Mouse (Mus musculus) c-Kit-positive CD71-positive TER-119-positive erythroid progenitor cells, embryonic 14.5 days (primary cell): Measurements from ENCODE around the gene Olfr1299.

Source experiments
- DNase-seq: peaks from one replicate; pipeline ENCODE4 v3.0.0-alpha.2; 2013; ENCODE audit warnings: low spot score

Olfr1299 gene

DNA sequence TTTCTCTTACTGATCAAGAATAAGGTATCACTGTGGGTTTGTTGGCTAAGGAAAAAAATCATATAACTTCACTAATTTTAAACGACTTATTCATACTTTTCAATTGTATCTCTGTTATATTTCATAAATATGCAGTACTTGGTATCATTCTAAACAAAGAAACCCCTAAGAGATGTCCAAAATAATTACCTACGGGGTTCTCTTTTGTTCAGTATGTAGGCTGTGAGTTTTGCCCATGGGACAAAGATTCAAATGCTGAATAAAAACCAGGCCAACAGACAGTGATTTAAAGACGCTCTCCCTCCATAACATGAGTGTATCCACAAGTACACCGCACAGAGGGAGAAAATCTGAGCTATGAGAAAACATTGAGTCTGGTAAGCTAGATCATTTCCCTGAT is at the start of gene Olfr1299:
TSS of gene Olfr1299 (plus strand) at position 301 of the 400 bp plus-strand sequence.
- no peak for DNase-seq

DNA sequence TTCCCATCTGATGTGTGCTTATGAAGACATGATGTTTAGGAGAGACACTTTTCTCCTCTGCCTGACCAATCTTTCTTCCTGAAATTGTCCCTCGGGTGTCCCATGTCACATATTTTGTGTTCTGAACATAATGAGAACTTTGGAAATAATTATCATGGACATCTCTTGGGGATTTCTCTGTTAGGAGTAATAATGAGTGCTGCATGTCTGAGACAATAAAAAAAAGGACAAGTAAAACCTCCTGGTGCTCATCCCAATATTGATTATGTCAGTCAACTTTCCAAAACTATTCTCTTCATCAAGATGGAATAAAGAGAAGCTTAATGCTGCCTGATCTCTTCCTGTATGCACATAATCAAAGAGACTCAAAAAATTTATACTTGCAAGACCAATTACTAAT is 34.8 kb upstream of the Olfr1299 start, which contains the start of gene Olfr1297:
TSS of gene Olfr1297 (minus strand) at position 101 of the 400 bp plus-strand sequence.
- no peak for DNase-seq

DNA sequence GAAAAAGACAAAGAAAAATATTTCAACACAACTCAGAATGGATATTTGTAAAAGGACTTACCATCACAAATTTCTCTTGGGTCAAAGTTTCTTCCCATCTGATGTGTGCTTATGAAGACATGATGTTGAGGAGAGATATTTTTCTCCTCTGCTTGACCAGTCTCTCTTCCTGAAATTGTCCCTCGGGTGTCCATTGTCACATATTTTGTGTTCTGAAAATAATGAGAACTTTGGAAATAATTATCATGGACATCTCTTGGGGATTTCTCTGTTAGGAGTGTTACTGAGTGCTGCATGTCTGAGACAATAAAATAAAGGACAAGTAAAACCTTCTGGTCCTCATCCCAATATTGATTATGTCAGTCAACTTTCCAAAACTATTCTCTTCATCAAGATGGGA is 12.1 kb upstream of the Olfr1299 start, which contains the start of gene Olfr1298:
TSS of gene Olfr1298 (minus strand) at position 101 of the 400 bp plus-strand sequence.
- no peak for DNase-seq
